Mouse (Mus musculus): ENCODE measurements around the gene Dhx32.
"Not testable (repeated sequence)": the region's sequence is repeated elsewhere in the genome, so short reads cannot be mapped to it uniquely, and the experiment has no call there.

Gene Dhx32

GRCm38 (mm10) chr7:133729351-133729750 lies 53.2 kb downstream of the Dhx32 start:
- no peak for DNase-seq (ENCODE audit: low spot score in 2 of 2)

- no peak for DNase-seq (ENCODE audit: low spot score in 2 of 2)
Observed at GRCm38 (mm10) chr7:133727027-133727426, 55.5 kb downstream of the Dhx32 start.

- DNase-seq (ENCODE audit: low spot score in 2 of 2): no peak
Observed at GRCm38 (mm10) chr7:133725571-133725970, 57.0 kb downstream of the Dhx32 start.

- DNase-seq (ENCODE audit: low spot score in 2 of 2): no peak
Observed at GRCm38 (mm10) chr7:133724844-133725243, 57.7 kb downstream of the Dhx32 start.

DNA sequence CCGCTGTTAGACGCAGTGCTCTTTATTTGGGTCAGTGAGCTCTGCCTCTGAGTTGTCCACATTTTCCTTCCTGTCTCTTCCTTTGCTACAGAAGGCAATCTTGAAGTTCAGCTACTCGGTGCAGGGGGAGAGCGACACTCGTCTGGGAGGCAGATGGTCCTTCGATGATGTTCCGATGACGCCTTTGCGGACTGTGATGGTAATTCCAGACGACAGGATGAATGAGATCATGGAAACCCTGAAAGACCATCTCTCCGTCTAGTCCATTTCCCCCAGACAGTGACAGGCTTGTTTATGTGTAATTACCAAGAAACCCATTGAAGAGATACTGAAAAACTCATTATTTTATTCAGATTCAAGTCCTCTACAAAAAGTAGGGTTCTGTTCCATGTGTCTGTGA lies 61.9 kb downstream of the Dhx32 start:
- no peak for DNase-seq (ENCODE audit: low spot score in 2 of 2)

DNA sequence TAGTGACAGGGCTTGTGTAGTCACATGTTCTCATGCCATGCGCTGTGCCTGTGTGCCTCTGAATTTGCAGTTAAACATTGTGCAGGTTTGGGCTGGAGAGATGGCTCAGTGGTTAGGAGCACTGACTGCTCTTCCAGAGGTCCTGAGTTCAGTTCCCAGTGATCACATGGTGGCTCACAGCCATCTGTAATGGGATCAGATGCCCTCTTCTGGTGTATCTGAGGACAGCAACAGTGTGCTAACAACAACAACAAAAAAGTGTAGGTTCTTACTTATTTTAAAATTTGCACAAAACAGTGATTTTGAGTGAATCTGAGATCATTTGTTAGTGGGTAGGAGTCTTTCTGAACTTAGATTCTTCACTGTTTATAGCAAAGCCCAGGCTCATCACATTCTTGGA lies 63.9 kb downstream of the Dhx32 start:
- DNase-seq (ENCODE audit: low spot score in 2 of 2): no peak

GRCm38 (mm10) chr7:133715387-133715786 lies 67.1 kb downstream of the Dhx32 start:
- DNase-seq (ENCODE audit: low spot score in 2 of 2): peak in 1 of 2 experiments; percentile 48

DNA sequence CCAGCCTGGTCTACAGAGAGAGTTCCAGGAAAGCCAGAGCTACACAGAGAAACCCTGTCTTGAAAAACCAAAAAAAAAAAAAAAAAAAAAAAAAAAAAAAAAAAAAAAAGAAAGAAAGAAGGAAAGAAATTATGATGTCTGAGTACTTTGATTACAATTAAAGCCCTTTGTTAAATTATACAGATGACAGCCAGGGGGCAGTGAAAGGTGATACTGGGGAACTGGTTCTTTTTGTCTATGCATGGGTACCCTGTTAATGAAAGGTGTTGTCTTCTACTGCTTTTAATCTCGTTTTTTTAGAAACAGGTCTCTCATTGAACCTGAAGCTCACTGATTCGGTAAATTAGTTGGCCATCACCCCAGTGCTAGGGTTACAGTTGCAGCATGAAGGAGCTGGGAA lies 75.2 kb downstream of the Dhx32 start:
- DNase-seq (ENCODE audit: low spot score in 2 of 2): peak in 1 of 2 experiments; percentile 44

DNA sequence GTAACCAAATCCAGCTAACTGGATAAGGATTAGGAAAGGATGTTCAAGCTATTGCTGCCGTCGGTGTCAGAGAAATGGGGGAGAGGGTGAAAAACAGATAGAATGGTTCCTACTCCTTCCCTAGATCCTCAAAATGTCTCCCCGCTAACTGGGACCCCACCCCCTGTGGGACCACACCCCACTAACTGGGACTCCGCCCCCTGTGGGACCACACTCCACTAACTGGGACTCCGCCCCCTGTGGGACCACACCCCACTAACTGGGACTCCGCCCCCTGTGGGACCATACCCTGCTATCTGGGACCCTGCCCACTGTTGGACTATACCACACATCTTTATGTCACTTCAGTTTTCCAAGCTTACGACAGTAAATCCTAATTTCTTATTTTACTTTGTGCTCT lies 78.6 kb downstream of the Dhx32 start:
- no peak for DNase-seq (ENCODE audit: low spot score in 2 of 2)

DNA sequence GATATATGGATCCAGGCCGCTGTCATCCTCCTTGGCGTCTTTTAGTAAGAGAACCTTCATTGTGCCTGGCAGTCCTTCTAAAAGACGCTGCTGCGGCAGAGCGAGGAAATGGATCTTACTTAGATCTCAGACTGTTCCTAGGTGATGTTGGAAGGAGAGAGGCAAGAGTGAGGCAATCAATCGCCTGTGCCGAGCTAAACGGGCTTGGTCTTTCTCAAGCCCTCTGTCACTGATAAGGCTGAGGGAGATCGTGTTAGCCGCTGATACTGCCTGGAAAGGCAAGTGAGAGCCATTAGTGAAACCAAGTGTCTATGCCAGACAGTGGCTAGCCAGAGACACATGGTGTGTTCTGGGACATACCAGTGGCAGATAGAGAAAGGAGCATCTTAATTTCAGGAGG lies 80.2 kb downstream of the Dhx32 start:
- peak; percentile 67 to 83 for DNase-seq (ENCODE audit: low spot score in 2 of 2)

- peak in 1 of 2 experiments; percentile 64 for DNase-seq (ENCODE audit: low spot score in 2 of 2)
Observed at GRCm38 (mm10) chr7:133701366-133701765, 81.2 kb downstream of the Dhx32 start.

GRCm38 (mm10) chr7:133699885-133700284 lies 82.6 kb downstream of the Dhx32 start:
- no peak for DNase-seq (ENCODE audit: low spot score in 2 of 2)

GRCm38 (mm10) chr7:133698021-133698709 lies 84.4 kb downstream of the Dhx32 start:
- DNase-seq (ENCODE audit: low spot score in 2 of 2): peak; percentile 53 to 54

GRCm38 (mm10) chr7:133685644-133686043 lies 96.9 kb downstream of the Dhx32 start:
- not testable (repeated sequence) for DNase-seq (ENCODE audit: low spot score in 2 of 2)

DNA sequence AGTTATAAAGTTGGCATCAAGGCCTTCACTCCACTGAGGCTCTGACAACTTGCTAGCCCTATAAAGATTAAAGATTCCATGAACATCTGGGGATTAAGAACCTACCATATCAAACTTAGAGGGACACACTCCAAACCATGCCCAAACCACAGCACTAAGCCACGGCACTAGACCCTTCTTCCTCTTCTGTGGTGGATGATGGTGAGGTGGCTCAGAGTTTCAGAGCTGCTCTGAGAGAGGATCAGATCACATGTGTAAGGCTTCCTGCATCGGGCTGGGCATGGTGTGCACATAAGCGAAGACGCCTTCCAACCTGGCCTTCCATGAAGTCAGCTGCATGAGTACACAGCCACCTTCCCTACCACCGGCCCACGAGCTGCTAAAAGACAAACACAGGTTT lies 97.8 kb downstream of the Dhx32 start:
- no peak for DNase-seq (ENCODE audit: low spot score in 2 of 2)

- no peak for DNase-seq (ENCODE audit: low spot score in 2 of 2)
Observed at GRCm38 (mm10) chr7:133684110-133684509, 98.4 kb downstream of the Dhx32 start.

DNA sequence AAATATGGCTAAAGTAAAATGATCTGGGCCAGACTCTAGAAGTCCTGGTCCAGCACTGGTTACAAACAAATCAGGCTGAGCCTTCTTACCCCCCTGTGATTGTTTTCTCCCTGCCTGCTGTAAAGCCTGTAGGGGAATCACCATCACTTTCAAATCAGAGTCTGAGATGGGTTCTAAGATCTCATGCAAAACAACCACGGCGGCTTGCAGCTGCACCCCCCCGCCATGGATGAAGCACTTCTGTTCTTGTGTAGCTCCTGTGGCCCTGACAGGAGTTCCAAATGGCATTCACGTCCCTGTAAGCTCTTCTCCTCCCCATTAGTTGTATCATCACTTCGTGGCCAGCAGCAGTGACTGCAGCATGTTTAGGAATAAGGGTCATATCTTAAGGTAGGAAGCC lies 98.9 kb downstream of the Dhx32 start:
- no peak for DNase-seq (ENCODE audit: low spot score in 2 of 2)

DNA sequence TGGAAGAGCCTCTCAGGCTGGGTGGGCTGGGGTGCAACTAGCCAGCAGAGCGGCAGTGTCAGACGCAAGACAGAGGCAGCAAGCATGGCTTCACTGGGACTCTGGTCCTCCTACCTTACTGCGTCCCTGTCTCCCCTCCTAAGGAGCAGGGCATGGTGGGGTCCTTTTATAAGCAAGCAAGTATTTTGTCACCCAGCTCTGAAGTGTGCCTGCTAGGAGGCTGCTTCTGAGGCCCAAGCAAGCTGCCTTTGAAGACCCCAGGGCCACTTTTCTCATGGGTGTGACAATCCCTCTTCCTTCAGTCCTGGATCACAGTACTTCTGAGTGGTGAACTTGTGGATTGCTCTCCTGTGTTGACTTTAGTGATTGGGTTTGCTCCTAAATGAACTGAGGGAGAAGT lies 102.6 kb downstream of the Dhx32 start, which contains the start of gene Mmp21:
Gene Mmp21, minus strand, starts transcription at position 101 of the 400 bp plus-strand sequence.
- no peak for DNase-seq (ENCODE audit: low spot score in 2 of 2)

DNA sequence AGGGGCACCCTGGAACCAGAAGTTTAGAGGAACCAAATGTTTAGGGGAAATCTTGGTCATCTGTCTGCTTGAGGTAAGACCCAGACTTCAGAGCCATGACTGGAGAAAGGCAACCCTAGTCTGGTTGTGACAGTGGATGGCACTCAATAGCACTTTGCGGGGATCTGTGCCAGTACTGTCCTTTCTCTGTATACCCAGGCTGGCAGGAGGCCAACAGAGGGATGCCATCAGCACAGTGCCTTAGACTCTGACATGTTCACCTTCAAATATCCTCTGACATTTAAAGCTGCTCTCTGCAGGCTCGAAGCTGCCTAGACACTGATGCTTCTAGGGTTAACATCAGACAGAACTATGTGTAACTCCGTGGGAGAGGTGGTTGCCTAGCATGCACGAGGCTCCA lies 103.1 kb downstream of the Dhx32 start:
- no peak for DNase-seq (ENCODE audit: low spot score in 2 of 2)

DNA sequence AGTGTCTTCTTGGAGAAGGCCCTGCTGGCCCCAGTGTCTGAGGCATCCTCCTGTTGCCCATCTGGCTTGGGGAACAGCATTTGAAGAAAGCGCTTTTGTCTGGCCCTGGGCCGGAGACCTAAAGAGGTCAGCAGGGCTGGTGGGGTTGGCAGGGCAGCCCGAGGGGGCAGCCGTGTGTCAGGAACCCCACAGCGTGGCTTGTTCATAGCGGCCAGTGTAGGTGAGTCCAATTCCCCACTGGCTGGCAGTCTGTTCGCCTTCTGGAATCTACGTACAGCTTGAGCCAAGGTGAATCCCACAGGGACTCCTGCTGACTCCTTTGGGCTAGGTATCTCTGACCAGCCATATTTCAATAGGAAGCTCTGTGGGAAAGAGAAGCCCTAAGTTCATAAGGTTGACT lies 103.8 kb downstream of the Dhx32 start:
- no peak for DNase-seq (ENCODE audit: low spot score in 2 of 2)

DNA sequence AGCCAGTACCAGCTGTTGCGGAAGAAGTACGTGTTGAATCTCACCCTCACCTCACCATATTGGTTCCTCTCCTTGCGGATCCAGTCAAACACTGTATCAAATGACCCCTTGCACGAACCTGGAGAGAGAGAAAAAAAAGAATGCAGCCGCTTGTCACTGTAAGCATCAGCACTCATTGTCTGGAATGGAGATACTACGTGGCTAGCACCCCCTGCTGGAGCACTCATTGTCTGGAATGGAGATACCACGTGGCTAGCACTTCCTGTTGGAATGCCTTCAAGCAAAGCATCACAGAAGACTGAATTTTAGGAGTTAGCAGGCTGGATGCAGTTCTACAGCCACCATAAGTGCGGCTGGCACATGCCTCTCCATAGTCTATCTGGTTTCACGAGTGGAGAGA lies 106.5 kb downstream of the Dhx32 start:
- no peak for DNase-seq (ENCODE audit: low spot score in 2 of 2)
